8 mouse cellular contexts compared by ENCODE assay signal in genomic region chr4:106911951-106912688, GRCm38 (mm10). TPM values are rescaled to one million over a fixed set of nuclear protein-coding genes. Genes with fewer than 3 reads are reported as not detected.
DNase-seq lines count a peak whose midpoint lies in the region; ATAC-seq and TF ChIP-seq lines count a peak whose summit lies in the region.

No protein-coding gene starts in this region.

- H3K27ac ChIP-seq in bone marrow, adult 2 months (ENCODE audit: control insufficient read depth, insufficient read depth, low read depth, low read length, poor library complexity), result peak overlapping the region; percentile 86
- H3K27ac ChIP-seq in heart, embryonic 13.5 days (replicated peaks), result peak overlapping the region; percentile 100
- peak overlapping the region; percentile 99 for H3K27ac ChIP-seq in midbrain, embryonic 14.5 days (replicated peaks; ENCODE audit: low read depth, low read length)

- TF ChIP-seq CTCF in lung, adult 2 months (IDR thresholded peaks at IDR 0.05; ENCODE audit: insufficient read depth, low read length), result no peak
- no peak for TF ChIP-seq CTCF in bone marrow, adult 2 months (IDR thresholded peaks at IDR 0.05; ENCODE audit: control insufficient read depth, insufficient read depth, low read length)

- 1% methylated on average over 67 of the region's 73 CpGs for WGBS in lung, adult 2 months
- whole genome bisulfite sequencing in bone marrow, adult 2 months, result 1% methylated on average over 73 of the region's 73 CpGs
- WGBS in heart, embryonic 13.5 days, result under 1% methylated on average over 70 of the region's 73 CpGs
- under 1% methylated on average over 48 of the region's 73 CpGs for WGBS in midbrain, embryonic 14.5 days

- peak overlapping the region; percentile 82 for H3K4me3 ChIP-seq in lung, adult 2 months (replicated peaks; ENCODE audit: extremely low read depth, low read depth, low read length)
- peak overlapping the region; percentile 72 for H3K4me3 ChIP-seq in bone marrow, adult 2 months (replicated peaks; ENCODE audit: control insufficient read depth, low read depth, low read length)
- H3K4me3 ChIP-seq in heart, embryonic 13.5 days, result peak overlapping the region; percentile 95
- H3K4me3 ChIP-seq in midbrain, embryonic 14.5 days (replicated peaks; ENCODE audit: low read depth, low read length), result peak overlapping the region; percentile 100

- H3K4me1 ChIP-seq in lung, adult 2 months (ENCODE audit: control insufficient read depth, insufficient read depth, low read length), result peaks cover 24% of the 10 kb centered on the region
- H3K4me1 ChIP-seq in bone marrow, adult 2 months (ENCODE audit: control insufficient read depth, insufficient read depth, low read length), result peaks cover 4% of the 10 kb centered on the region; the same call in 1 of the 2 replicates
- peaks cover 61% of the 10 kb centered on the region for H3K4me1 ChIP-seq in heart, embryonic 13.5 days
- peaks cover 63% of the 10 kb centered on the region for H3K4me1 ChIP-seq in midbrain, embryonic 14.5 days (ENCODE audit: control insufficient read depth, insufficient read depth, low read length)

- DNase-seq in lung, adult 2 months, result peak; percentile 44
- no peak for DNase-seq in lung, postnatal 36 days
- DNase-seq in kidney, postnatal 14 days, result peak; percentile 41
- DNase-seq in midbrain, embryonic 14.5 days, result peak; percentile 59
- peak; percentile 64 for DNase-seq in thymus, postnatal 4 days
- DNase-seq in layer of hippocampus, adult 18-20 months (ENCODE audit: low spot score in 2 of 2), result no peak

- no peak for TF ChIP-seq POLR2A in lung, adult 2 months (IDR thresholded peaks at IDR 0.05; ENCODE audit: borderline replicate concordance, extremely low read depth, low read depth, low read length)
- TF ChIP-seq POLR2A in bone marrow, adult 2 months (IDR thresholded peaks at IDR 0.05; ENCODE audit: borderline replicate concordance, control insufficient read depth, low read depth, low read length), result no peak

- H3K9ac ChIP-seq in heart, embryonic 13.5 days, result peak overlapping the region; percentile 100
- H3K9ac ChIP-seq in midbrain, embryonic 14.5 days (replicated peaks; ENCODE audit: low read length), result peak overlapping the region; percentile 99

- ATAC-seq in heart, embryonic 13.5 days (ENCODE audit: extremely low read depth, insufficient number of reproducible peaks, low FRiP score, low TSS enrichment), result peak; percentile 7; the same call in 1 of the 2 replicates
- peak; percentile 14; the same call in 1 of the 2 replicates for ATAC-seq in midbrain, embryonic 14.5 days (ENCODE audit: low FRiP score, low TSS enrichment)

- peaks cover 36% of the 10 kb centered on the region for H3K36me3 ChIP-seq in heart, embryonic 13.5 days
- H3K36me3 ChIP-seq in midbrain, embryonic 14.5 days (ENCODE audit: control insufficient read depth, insufficient read depth, low read length), result peaks cover 31% of the 10 kb centered on the region

- H3K9me3 ChIP-seq in heart, embryonic 13.5 days, result no peaks in the 10 kb centered on the region
- H3K9me3 ChIP-seq in midbrain, embryonic 14.5 days (ENCODE audit: control insufficient read depth, low read length), result no peaks in the 10 kb centered on the region

- H3K4me2 ChIP-seq in heart, embryonic 13.5 days, result peak overlapping the region; percentile 97
- H3K4me2 ChIP-seq in midbrain, embryonic 14.5 days (ENCODE audit: low read length), result peak overlapping the region; percentile 96

- H3K27me3 ChIP-seq in heart, embryonic 13.5 days (replicated peaks), result no peaks in the 10 kb centered on the region
- no peaks in the 10 kb centered on the region for H3K27me3 ChIP-seq in midbrain, embryonic 14.5 days (ENCODE audit: control insufficient read depth, insufficient read depth, low read length)

RNA-seq across cellular contexts. Expression of gene Ssbp3, which starts 1.6 kb away (rescaled TPM):
- polyA plus RNA-seq in lung, adult 2 months (2012; rRNA removed), result 41.0 and 43.2 TPM in 2 replicates
- polyA plus RNA-seq in bone marrow, adult 2 months (2011; ENCODE audit: insufficient read depth, insufficient read length, low replicate concordance, missing spikeins), result 84.3 and 112 TPM in 2 replicates
- polyA plus RNA-seq in heart, embryonic 13.5 days (2015; fragmentation: Nextera tagmentation; extraction: Ambion mirVana), result 59.8 and 61.9 TPM in 2 replicates
- polyA plus RNA-seq in midbrain, embryonic 14.5 days (2014; fragmentation: Nextera tagmentation; extraction: Ambion mirVana), result 147 and 187 TPM in 2 replicates
- total RNA-seq in layer of hippocampus, adult 18-20 months (2021), result 100 to 1,000 TPM; 158 to 189 TPM

Comparison
In these comparisons a context has a peak if more than half of its experiments do, and no peak if none do; other contexts are left out.
1. DNase-seq: peak in lung, adult 2 months (single experiment), kidney, postnatal 14 days (single experiment), midbrain, embryonic 14.5 days (single experiment) and thymus, postnatal 4 days (single experiment); none in lung, postnatal 36 days (single experiment) and layer of hippocampus, adult 18-20 months (0 of 2).
2. Peak in every context shown above with its lines, with median percentiles within 50 percentile points of each other: H3K4me3 ChIP-seq and H3K27ac ChIP-seq.